Mouse (Mus musculus) liver, embryonic 14.5 days (tissue): ENCODE data around the gene Fnbp1.

Source experiments
- CTCF ChIP-seq: IDR thresholded peaks from 2 replicates; pipeline ENCODE4 v1.5.1; 2016; ENCODE audit warnings: antibody characterized with exemption, low read depth, control low read depth
- EP300 ChIP-seq: IDR thresholded peaks from 2 replicates; pipeline ENCODE4 v1.6.1; 2016; ENCODE audit warnings: antibody characterized with exemption, low read depth

GRCm38 (mm10) chr2:31127219-31127618 is 14.6 kb downstream of the Fnbp1 start:
- TF ChIP-seq CTCF (no peak), EP300 (no peak)
